Mouse (Mus musculus) CH12.LX (cell line): ENCODE data around the gene Spryd3. TPM values are rescaled to one million over a fixed set of nuclear protein-coding genes. Genes with fewer than 3 reads are reported as not detected.

Experiments
- DNase-seq: peaks from one replicate; pipeline ENCODE4 v3.0.0-alpha.2; 2013; ENCODE audit errors: extremely low read depth
- H3K27ac ChIP-seq: 2 replicates; pipeline ENCODE4 v1.5.1; 2012; ENCODE audit warnings: low read depth, mild to moderate bottlenecking, control low read depth, moderate library complexity; ENCODE audit not compliant: insufficient read depth
- H3K27me3 ChIP-seq: replicated peaks from 2 replicates; pipeline ENCODE3; 2012; ENCODE audit warnings: inconsistent platforms
- H3K36me3 ChIP-seq, 2 experiments: replicated peaks in 1 of 2; 2 replicates each; pipeline versions ENCODE3 to v1.6.1; 2012; ENCODE audit warnings: inconsistent platforms in 1 of 2, low read length in 1 of 2, mild to moderate bottlenecking in 1 of 2, mixed read lengths in 1 of 2, moderate library complexity in 1 of 2; ENCODE audit not compliant: control insufficient read depth in 1 of 2, insufficient read depth in 1 of 2
- H3K4me1 ChIP-seq, 2 experiments: 2 replicates each; pipeline ENCODE4 v1.6.1; 2012; ENCODE audit warnings: inconsistent platforms in 1 of 2, moderate library complexity in 1 of 2; ENCODE audit not compliant: insufficient read depth in 2 of 2, control insufficient read depth in 1 of 2
- H3K4me2 ChIP-seq: 2 replicates; pipeline ENCODE4 v1.6.1; 2012; ENCODE audit warnings: low read depth, mild to moderate bottlenecking, control low read depth; ENCODE audit not compliant: poor library complexity, insufficient read depth, severe bottlenecking
- H3K4me3 ChIP-seq, 3 experiments: fragments of 150-350 bp in 1 of 3; sonication (generic) in 1 of 3; replicated peaks in 1 of 3; 2 replicates each; pipeline versions ENCODE3 to v1.5.1; 2011 to 2012; ENCODE audit warnings: low read depth in 2 of 3, low read length in 2 of 3, mild to moderate bottlenecking in 2 of 3, moderate library complexity in 2 of 3, control low read depth in 1 of 3, improper control_type of control experiment in 1 of 3, inconsistent platforms in 1 of 3, mixed read lengths in 1 of 3; ENCODE audit not compliant: poor library complexity in 1 of 3
- H3K79me2 ChIP-seq: replicated peaks from 2 replicates; pipeline ENCODE4 v1.6.1; 2012; ENCODE audit warnings: mild to moderate bottlenecking, moderate library complexity; ENCODE audit not compliant: control insufficient read depth, poor library complexity, insufficient read depth, severe bottlenecking; ENCODE audit errors: extremely low read depth
- H3K9ac ChIP-seq: 2 replicates; pipeline ENCODE4 v1.6.1; 2012; ENCODE audit warnings: low read depth, mild to moderate bottlenecking, control low read depth, moderate library complexity; ENCODE audit not compliant: insufficient read depth
- H3K9me3 ChIP-seq: replicated peaks from 2 replicates; pipeline ENCODE3; 2012; ENCODE audit warnings: low read length, inconsistent platforms, mixed read lengths
- BHLHE40 ChIP-seq: IDR thresholded peaks from 2 replicates; pipeline ENCODE4 v1.6.1; 2011; ENCODE audit warnings: mild to moderate bottlenecking, low read depth, low read length, improper control_type of control experiment
- CHD1 ChIP-seq: IDR thresholded peaks from 2 replicates; pipeline ENCODE4 v1.6.1; 2012; ENCODE audit warnings: low read depth, low read length, improper control_type of control experiment, inconsistent platforms
- ETS1 ChIP-seq: conservative IDR thresholded peaks from 2 replicates; pipeline ENCODE4 v1.6.1; 2012; ENCODE audit warnings: low read depth, mild to moderate bottlenecking, inconsistent platforms, low read length, improper control_type of control experiment, moderate library complexity
- GABPA ChIP-seq: IDR thresholded peaks from 2 replicates; pipeline ENCODE4 v1.6.1; 2012; ENCODE audit warnings: low read depth, low read length, improper control_type of control experiment, inconsistent platforms; ENCODE audit not compliant: insufficient replicate concordance
- HCFC1 ChIP-seq: IDR thresholded peaks from 2 replicates; pipeline ENCODE4 v1.6.1; 2012; ENCODE audit warnings: low read depth, mild to moderate bottlenecking, inconsistent platforms, low read length, improper control_type of control experiment
- JUND ChIP-seq: conservative IDR thresholded peaks from 2 replicates; pipeline ENCODE4 v1.6.1; 2011; ENCODE audit warnings: low read depth, low read length, improper control_type of control experiment
- MAFK ChIP-seq: IDR thresholded peaks from 2 replicates; pipeline ENCODE4 v1.6.1; 2011; ENCODE audit warnings: low read length, improper control_type of control experiment; ENCODE audit not compliant: insufficient replicate concordance
- MAX ChIP-seq: IDR thresholded peaks from 2 replicates; pipeline ENCODE4 v1.6.1; 2011; ENCODE audit warnings: low read length, improper control_type of control experiment
- MEF2A ChIP-seq: IDR thresholded peaks from 2 replicates; pipeline ENCODE4 v1.6.1; 2014; ENCODE audit warnings: low read depth, mild to moderate bottlenecking, inconsistent platforms, low read length, improper control_type of control experiment, borderline replicate concordance
- MYC ChIP-seq: IDR thresholded peaks from 2 replicates; pipeline ENCODE4 v1.6.1; 2011; ENCODE audit warnings: low read depth, mild to moderate bottlenecking, improper control_type of control experiment, low read length
- NELFE ChIP-seq: IDR thresholded peaks from 2 replicates; pipeline ENCODE4 v1.6.1; 2011; ENCODE audit warnings: low read depth, low read length, improper control_type of control experiment
- PAX5 ChIP-seq: IDR thresholded peaks from 2 replicates; pipeline ENCODE4 v1.6.1; 2012; ENCODE audit warnings: low read length, inconsistent platforms, mixed read lengths
- POLR2A ChIP-seq: IDR thresholded peaks from 2 replicates; pipeline ENCODE4 v1.6.1; 2011; ENCODE audit warnings: low read depth, mild to moderate bottlenecking, improper control_type of control experiment, low read length
- POLR2AphosphoS2 ChIP-seq: IDR thresholded peaks from 2 replicates; pipeline ENCODE4 v1.6.1; 2011; ENCODE audit warnings: low read depth, low read length, improper control_type of control experiment
- RCOR1 ChIP-seq: conservative IDR thresholded peaks from 2 replicates; pipeline ENCODE4 v1.6.1; 2012; ENCODE audit warnings: low read depth, mild to moderate bottlenecking, inconsistent platforms, low read length, improper control_type of control experiment
- SMC3 ChIP-seq: IDR thresholded peaks from 2 replicates; pipeline ENCODE4 v1.6.1; 2011; ENCODE audit warnings: low read depth, low read length, improper control_type of control experiment
- UBTF ChIP-seq: IDR thresholded peaks from 2 replicates; pipeline ENCODE4 v1.6.1; 2012; ENCODE audit warnings: low read depth, mild to moderate bottlenecking, inconsistent platforms, low read length, improper control_type of control experiment, moderate library complexity
- USF1 ChIP-seq: IDR thresholded peaks from 2 replicates; pipeline ENCODE4 v1.6.1; 2014; ENCODE audit warnings: low read depth, mild to moderate bottlenecking, inconsistent platforms, low read length, improper control_type of control experiment
- USF2 ChIP-seq: conservative IDR thresholded peaks from 2 replicates; pipeline ENCODE4 v1.6.1; 2011; ENCODE audit warnings: low read depth, low read length, improper control_type of control experiment
- ZKSCAN1 ChIP-seq: IDR thresholded peaks from 2 replicates; pipeline ENCODE4 v1.6.1; 2012; ENCODE audit warnings: low read depth, inconsistent platforms, low read length, improper control_type of control experiment, borderline replicate concordance
- ZNF384 ChIP-seq: IDR thresholded peaks from 2 replicates; pipeline ENCODE4 v1.6.1; 2012; ENCODE audit warnings: low read depth, low read length, improper control_type of control experiment, inconsistent platforms
- dilution Hi-C: fragments of 300-500 bp; cut with MboI; formaldehyde crosslinking; loops from 2 replicates; pipeline ENCODE4 v1.14.3; 2020; ENCODE audit warnings: low sequenced_read_pairs; ENCODE audit not compliant: extremely low pct_unique_long_range_greater_than_20kb, extremely low pct_ligation_motif_present
- in situ Hi-C: fragments of 300-500 bp; cut with MboI; formaldehyde crosslinking; loops from 3 replicates; pipeline ENCODE4 v1.14.3; 2019; ENCODE audit warnings: low sequenced_read_pairs, low pct_ligation_motif_present, low pct_unique_long_range_greater_than_20kb, mixed read lengths
- polyA plus RNA-seq: library from polyadenylated mRNA; unstranded; fragments of >175 nt; gene quantifications from 2 replicates; pipeline ENCODE4 v1.2.1, GENCODE M21; 2012; ENCODE audit warnings: low read depth; ENCODE audit not compliant: insufficient read length
- total RNA-seq, 2 experiments: library from RNA; depleted of rRNA; stranded (reverse); fragments of 300-350 nt in 1 of 2; fragments of >200 nt in 1 of 2; gene quantifications; 2 replicates each; pipeline ENCODE4 v1.2.3; 2012 to 2014

Spryd3 gene
- total and polyA plus RNA-seq, 3 experiments: 21.5 to 25.7 (median 21.6) TPM

DNA sequence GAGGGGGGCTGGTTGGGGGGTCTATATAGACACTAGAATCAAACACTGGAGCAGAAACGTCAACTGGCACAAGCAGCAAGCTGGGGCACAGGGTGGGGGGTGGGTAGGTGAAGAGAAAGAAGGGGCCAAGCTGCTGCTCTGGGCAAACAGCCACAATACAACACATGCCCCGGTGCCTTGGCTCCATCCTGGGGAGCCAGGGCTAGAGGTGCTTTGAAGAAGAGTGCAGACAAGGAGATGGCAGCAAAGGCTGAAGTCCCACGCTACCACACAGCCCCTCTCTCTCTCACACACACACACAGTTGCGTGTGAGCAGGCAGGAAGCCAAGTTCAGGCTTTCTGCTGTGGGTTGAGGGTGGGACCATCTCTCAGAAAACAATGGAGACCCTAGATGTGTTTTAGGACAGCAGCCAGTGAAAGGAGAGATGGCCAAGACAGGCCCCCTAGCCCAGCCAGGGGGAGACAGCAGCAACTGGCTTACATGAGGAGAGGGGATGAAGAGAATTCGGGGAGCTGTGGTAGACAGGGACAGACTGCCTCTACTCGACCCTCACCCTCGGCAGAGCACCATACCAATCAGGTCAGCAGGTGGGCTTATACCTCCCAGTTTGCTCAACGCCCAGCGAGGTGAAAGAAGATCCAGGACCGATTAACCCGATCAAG, 19.1 kb downstream of the Spryd3 start:
- H3K79me2 ChIP-seq: no peaks in the 10 kb centered on the region
- no peaks in the 10 kb centered on the region for H3K9me3 ChIP-seq
- TF ChIP-seq MEF2A (no peak), BHLHE40 (no peak), MAFK (no peak), ZKSCAN1 (no peak), SMC3 (no peak), POLR2A (no peak), RCOR1 (no peak), GABPA (no peak), ETS1 (no peak), JUND (no peak), ZNF384 (no peak), PAX5 (no peak), UBTF (no peak), POLR2AphosphoS2 (no peak), HCFC1 (no peak), MAX (no peak), CHD1 (no peak), MYC (no peak)
- in situ Hi-C loops: no loop called here
- no peak overlapping the region for H3K27ac ChIP-seq
- no peaks in the 10 kb centered on the region for H3K27me3 ChIP-seq
- no peak for DNase-seq
- H3K36me3 ChIP-seq: peaks cover 52 to 74% of the 10 kb centered on the region in 2 experiments
- dilution Hi-C loops: no loop called here
- H3K4me2 ChIP-seq: no peak overlapping the region
- no peaks in the 10 kb centered on the region for H3K4me1 ChIP-seq
- H3K9ac ChIP-seq: no peak overlapping the region
- H3K4me3 ChIP-seq: no peak overlapping the region

DNA sequence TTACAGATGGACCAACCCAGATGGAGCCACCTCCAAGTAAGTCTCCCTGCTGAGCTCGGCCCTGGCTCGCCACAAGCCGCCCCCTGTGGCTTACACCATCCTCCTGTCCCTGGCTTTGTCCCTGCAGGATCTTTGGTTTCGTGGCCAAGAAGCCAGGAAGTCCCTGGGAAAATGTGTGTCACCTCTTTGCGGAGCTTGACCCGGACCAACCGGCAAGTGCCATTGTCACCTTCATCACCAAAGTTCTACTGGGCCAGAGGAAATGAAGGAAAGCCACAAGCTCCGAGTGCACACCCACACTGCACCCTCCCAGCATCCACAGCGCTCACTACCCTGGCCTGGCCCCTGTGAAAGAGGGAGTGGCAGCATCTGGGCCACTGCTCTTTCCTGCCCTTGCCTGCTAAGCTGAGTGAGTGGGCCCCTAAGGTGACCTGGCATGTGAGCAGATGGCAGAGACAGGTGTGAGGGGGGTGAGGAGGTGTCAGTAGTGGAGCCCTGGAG, 20.3 kb downstream of the Spryd3 start:
- no peak overlapping the region for H3K27ac ChIP-seq
- in situ Hi-C loops: no loop called here
- H3K27me3 ChIP-seq: no peaks in the 10 kb centered on the region
- no peak overlapping the region for H3K4me3 ChIP-seq
- no peak overlapping the region for H3K9ac ChIP-seq
- peaks cover 44 to 63% of the 10 kb centered on the region in 2 experiments for H3K36me3 ChIP-seq
- H3K4me1 ChIP-seq: peaks cover under 1 to 5% of the 10 kb centered on the region in 2 experiments; a peak in 3 of 4 replicates
- no peak for DNase-seq
- no peak for TF ChIP-seq USF2
- no peak for TF ChIP-seq POLR2AphosphoS2
- no peak for TF ChIP-seq NELFE
- no peak for TF ChIP-seq USF1
- TF ChIP-seq, all 38 proteins: peak for 0
- H3K79me2 ChIP-seq: no peaks in the 10 kb centered on the region
- dilution Hi-C loops: no loop called here
- no peaks in the 10 kb centered on the region for H3K9me3 ChIP-seq
- H3K4me2 ChIP-seq: no peak overlapping the region
